8 mouse cellular contexts compared by ENCODE assay signal in genomic region chr8:124950069-124950456, GRCm38 (mm10). TPM values are rescaled to one million over a fixed set of nuclear protein-coding genes. Genes with fewer than 3 reads are reported as not detected.
DNase-seq lines count a peak whose midpoint lies in the region; ATAC-seq lines count a peak whose summit lies in the region.

No protein-coding gene starts in this region.

- no peak for ATAC-seq in heart, embryonic 14.5 days (ENCODE audit: insufficient number of reproducible peaks, insufficient read depth, low FRiP score, low read depth)
- ATAC-seq in hindbrain, embryonic 11.5 days (ENCODE audit: low FRiP score), result no peak
- no peak for ATAC-seq in midbrain, embryonic 11.5 days (ENCODE audit: low FRiP score)
- ATAC-seq in inflammation-experienced regulatory T-cells, adult 6 months, result no peak

- intact Hi-C loops in heart, postnatal 10 days (cut with DNase I), result loop anchor here (5.0 kb wide), 1 partner anchor 82 kb away; no protein-coding TSS in a partner anchor

- H3K36me3 ChIP-seq in heart, embryonic 14.5 days (ENCODE audit: control insufficient read depth, insufficient read depth, low read length), result no peaks in the 10 kb centered on the region
- H3K36me3 ChIP-seq in hindbrain, embryonic 11.5 days (ENCODE audit: control insufficient read depth, insufficient read depth, low read length), result no peaks in the 10 kb centered on the region
- H3K36me3 ChIP-seq in midbrain, embryonic 11.5 days (ENCODE audit: control insufficient read depth, insufficient read depth, low read length), result no peaks in the 10 kb centered on the region

- no peaks in the 10 kb centered on the region for H3K9me3 ChIP-seq in heart, embryonic 14.5 days (ENCODE audit: control insufficient read depth, low read length)
- H3K9me3 ChIP-seq in hindbrain, embryonic 11.5 days (ENCODE audit: control insufficient read depth, low read length), result no peaks in the 10 kb centered on the region
- H3K9me3 ChIP-seq in midbrain, embryonic 11.5 days (ENCODE audit: control insufficient read depth, low read length), result no peaks in the 10 kb centered on the region

- peaks cover 12 to 34% of the 10 kb centered on the region in 2 experiments for H3K4me1 ChIP-seq in heart, embryonic 14.5 days (ENCODE audit: control insufficient read depth in 2 of 2, insufficient read depth in 2 of 2, low read length in 2 of 2)
- H3K4me1 ChIP-seq in hindbrain, embryonic 11.5 days (replicated peaks; ENCODE audit: control insufficient read depth, insufficient read depth, low read length), result peaks cover 4% of the 10 kb centered on the region; the same call in 1 of the 2 replicates
- H3K4me1 ChIP-seq in midbrain, embryonic 11.5 days (ENCODE audit: control insufficient read depth, insufficient read depth, low read length), result peaks cover 21% of the 10 kb centered on the region

- 27% methylated on average over 10 of the region's 10 CpGs for WGBS in heart, embryonic 14.5 days
- WGBS in hindbrain, embryonic 11.5 days, result 42% methylated on average over 10 of the region's 10 CpGs
- 40% methylated on average over 10 of the region's 10 CpGs for WGBS in midbrain, embryonic 11.5 days

- H3K27me3 ChIP-seq in heart, embryonic 14.5 days (ENCODE audit: control insufficient read depth, insufficient read depth, low read length), result no peaks in the 10 kb centered on the region
- no peaks in the 10 kb centered on the region for H3K27me3 ChIP-seq in hindbrain, embryonic 11.5 days (ENCODE audit: control insufficient read depth, insufficient read depth, low read length)
- no peaks in the 10 kb centered on the region for H3K27me3 ChIP-seq in midbrain, embryonic 11.5 days (ENCODE audit: control insufficient read depth, insufficient read depth, low read length)

- peak overlapping the region; percentile 87 to 94 for H3K4me3 ChIP-seq in heart, embryonic 14.5 days (ENCODE audit: control insufficient read depth in 1 of 2, insufficient read depth in 1 of 2, low read depth in 1 of 2, low read length in 2 of 2)
- peak overlapping the region; percentile 94 for H3K4me3 ChIP-seq in hindbrain, embryonic 11.5 days (ENCODE audit: low read depth, low read length)
- H3K4me3 ChIP-seq in midbrain, embryonic 11.5 days (ENCODE audit: low read depth, low read length), result peak overlapping the region; percentile 88

- no peak for DNase-seq in heart, postnatal 10 days
- peak; percentile 32 for DNase-seq in MN1 (ENCODE audit: low spot score)
- DNase-seq in hindbrain, embryonic 11.5 days (ENCODE audit: low spot score), result no peak
- no peak for DNase-seq in midbrain, embryonic 11.5 days (ENCODE audit: low spot score, missing footprints)
- DNase-seq in left cerebral cortex, adult 9 months (ENCODE audit: low spot score in 2 of 2), result no peak
- DNase-seq in frontal cortex, postnatal 36 days (ENCODE audit: low spot score in 2 of 2), result no peak

- H3K9ac ChIP-seq in heart, embryonic 14.5 days (ENCODE audit: low read length), result peak overlapping the region; percentile 92
- H3K9ac ChIP-seq in hindbrain, embryonic 11.5 days (ENCODE audit: low read depth, low read length), result peak overlapping the region; percentile 98
- peak overlapping the region; percentile 96 for H3K9ac ChIP-seq in midbrain, embryonic 11.5 days (ENCODE audit: low read length)

- peak overlapping the region; percentile 74 for H3K4me2 ChIP-seq in heart, embryonic 14.5 days (ENCODE audit: low read length)
- H3K4me2 ChIP-seq in hindbrain, embryonic 11.5 days (replicated peaks; ENCODE audit: low read depth, low read length), result peak overlapping the region; percentile 39
- peak overlapping the region; percentile 68 for H3K4me2 ChIP-seq in midbrain, embryonic 11.5 days

- peak overlapping the region; percentile 77 to 99 for H3K27ac ChIP-seq in heart, embryonic 14.5 days (replicated peaks in 1 of 2; ENCODE audit: control insufficient read depth in 1 of 2, insufficient read depth in 1 of 2, low read depth in 2 of 2, low read length in 2 of 2)
- peak overlapping the region; percentile 97 for H3K27ac ChIP-seq in hindbrain, embryonic 11.5 days (ENCODE audit: low read depth, low read length)
- peak overlapping the region; percentile 91 for H3K27ac ChIP-seq in midbrain, embryonic 11.5 days (ENCODE audit: low read depth, low read length)

RNA-seq across cellular contexts. Expression of gene Egln1, which starts 0.9 kb away (rescaled TPM):
- polyA plus RNA-seq in heart, embryonic 14.5 days (2014; fragmentation: Nextera tagmentation; extraction: Ambion mirVana), result 25.5 and 26.0 TPM in 2 replicates
- total RNA-seq in heart, postnatal 10 days (2021), result 100 to 1,000 TPM; 136 to 143 TPM
- polyA plus RNA-seq in hindbrain, embryonic 11.5 days (2014; fragmentation: Nextera tagmentation; extraction: Ambion mirVana), result 19.9 and 23.4 TPM in 2 replicates
- 18.5 and 21.0 TPM in 2 replicates for polyA plus RNA-seq in midbrain, embryonic 11.5 days (2014; fragmentation: Nextera tagmentation; extraction: Ambion mirVana)
- 10 to 100 TPM in 2 of 3 experiments, 1 to 10 TPM in 1; 9.8 to 12.4 (median 12.0) TPM for polyA plus RNA-seq in inflammation-experienced regulatory T-cells, adult 6 months (2017; shearing (Covaris generic))

RNA-seq across cellular contexts. Expression of gene Sprtn, which starts 52.4 kb away (rescaled TPM):
- 6.5 and 6.8 TPM in 2 replicates for polyA plus RNA-seq in heart, embryonic 14.5 days (2014; fragmentation: Nextera tagmentation; extraction: Ambion mirVana)
- total RNA-seq in heart, postnatal 10 days (2021), result 10 to 100 TPM; 16.0 to 18.9 TPM
- polyA plus RNA-seq in hindbrain, embryonic 11.5 days (2014; fragmentation: Nextera tagmentation; extraction: Ambion mirVana), result 9.6 and 12.3 TPM in 2 replicates
- 12.5 and 14.1 TPM in 2 replicates for polyA plus RNA-seq in midbrain, embryonic 11.5 days (2014; fragmentation: Nextera tagmentation; extraction: Ambion mirVana)
- 1 to 10 TPM; 5.9 to 7.6 (median 7.4) TPM for polyA plus RNA-seq in inflammation-experienced regulatory T-cells, adult 6 months (2017; shearing (Covaris generic))

RNA-seq across cellular contexts. Expression of gene Exoc8, which starts 52.6 kb away (rescaled TPM):
- polyA plus RNA-seq in heart, embryonic 14.5 days (2014; fragmentation: Nextera tagmentation; extraction: Ambion mirVana), result 5.8 and 6.5 TPM in 2 replicates
- total RNA-seq in heart, postnatal 10 days (2021), result 10 to 100 TPM; 19.5 to 20.5 TPM
- 6.7 and 8.7 TPM in 2 replicates for polyA plus RNA-seq in hindbrain, embryonic 11.5 days (2014; fragmentation: Nextera tagmentation; extraction: Ambion mirVana)
- 7.1 and 7.2 TPM in 2 replicates for polyA plus RNA-seq in midbrain, embryonic 11.5 days (2014; fragmentation: Nextera tagmentation; extraction: Ambion mirVana)
- polyA plus RNA-seq in inflammation-experienced regulatory T-cells, adult 6 months (2017; shearing (Covaris generic)), result 1 to 10 TPM; 5.8 to 8.6 (median 6.9) TPM
